Mouse (Mus musculus) small intestine, adult 2 months (tissue): Measurements from ENCODE around the gene 1700029J07Rik.

Experiments used
- CTCF ChIP-seq: fragments of 200-500 bp; IDR thresholded peaks from 2 replicates; pipeline ENCODE4 v1.5.1; 2012; ENCODE audit warnings: low read depth, mild to moderate bottlenecking, control low read depth, inconsistent platforms, low read length, moderate library complexity, mixed read lengths; ENCODE audit not compliant: insufficient replicate concordance, insufficient read length; ENCODE audit errors: extremely low read depth
- POLR2A ChIP-seq: fragments of 200-500 bp; IDR thresholded peaks from 2 replicates; pipeline ENCODE4 v1.6.1; 2012; ENCODE audit warnings: low read depth, mild to moderate bottlenecking, control low read depth, inconsistent platforms, low read length, moderate library complexity

DNA sequence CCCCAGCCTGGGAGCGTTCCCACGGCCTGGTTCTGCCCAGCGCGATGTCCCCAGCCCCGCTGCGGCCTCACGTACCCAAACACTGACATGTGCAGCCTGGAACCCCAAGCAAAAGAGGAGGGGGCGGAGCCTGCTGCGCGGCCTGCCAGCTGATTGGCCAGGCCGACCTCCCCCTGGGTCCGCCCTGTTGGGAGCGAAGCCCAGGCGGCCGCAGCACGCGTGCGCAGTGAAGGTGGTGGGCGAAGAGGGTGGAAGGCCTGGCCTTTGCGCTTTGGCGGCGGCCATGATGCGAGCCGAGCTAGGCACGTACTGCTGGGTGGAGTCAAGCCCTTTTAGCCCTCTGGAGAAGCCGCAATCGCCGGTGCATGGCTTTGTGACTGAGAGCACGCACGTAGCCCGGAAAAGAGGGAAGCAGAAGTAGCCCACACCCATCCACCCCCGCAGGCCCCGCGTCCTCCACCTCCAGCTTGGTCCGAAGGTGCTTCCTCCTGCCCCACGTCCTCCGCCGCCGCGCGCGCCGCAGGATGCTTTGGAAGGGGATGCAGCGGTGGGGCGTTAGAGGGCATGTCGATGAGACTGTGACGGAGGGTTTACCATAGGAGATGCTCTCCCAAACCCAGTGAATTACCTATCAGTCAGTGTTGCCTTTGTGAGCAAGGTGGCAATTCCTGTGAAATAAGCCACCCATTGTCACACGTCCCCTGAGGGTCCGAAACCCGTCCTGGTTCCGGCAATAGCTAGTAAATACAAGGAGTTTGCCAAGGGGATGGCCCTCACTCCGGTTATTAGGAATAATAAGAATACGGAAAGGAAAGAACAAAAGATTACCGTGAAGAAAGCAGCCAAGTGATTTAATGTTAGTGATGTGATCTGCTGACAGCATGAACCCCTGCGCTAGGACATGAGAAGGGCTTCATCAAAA is 25.0 kb upstream of the 1700029J07Rik start:
- no peak for TF ChIP-seq CTCF
- peak; percentile 90 for TF ChIP-seq POLR2A
